Mouse (Mus musculus): ENCODE results near the gene Serf1.
A peak's percentile ranks its signal among the peaks of the same experiment; 100 is the strongest.
"Not testable (repeated sequence)": the region's sequence is repeated elsewhere in the genome, so short reads cannot be mapped to it uniquely, and the experiment has no call there.

Gene Serf1

GRCm38 (mm10) chr13:100107652-100108472 is at the start of gene Serf1:
Gene Serf1, plus strand, starts transcription at chr13:100108012.
- DNase-seq (ENCODE audit: low spot score in 2 of 2) = peak; percentile 78 to 80

DNA sequence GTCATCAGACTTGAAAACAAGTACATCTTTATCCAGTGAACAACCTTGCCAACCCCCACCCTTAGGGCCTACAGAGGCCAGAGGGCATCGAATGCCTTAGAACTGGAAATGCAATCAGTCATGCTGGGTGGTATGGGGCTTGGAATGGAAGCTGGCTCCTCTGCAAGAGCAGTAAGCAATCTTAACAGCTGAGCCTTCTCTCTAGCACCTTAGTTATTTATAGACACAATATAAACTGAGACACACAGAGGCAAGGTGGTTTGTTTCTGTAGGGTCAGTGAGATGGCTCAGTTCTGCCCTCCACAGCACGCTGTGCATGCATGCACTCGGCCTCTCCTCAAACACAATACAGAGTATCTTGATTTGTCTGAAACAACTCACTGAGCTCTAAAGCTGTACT is 43.9 kb upstream of the Serf1 start:
- DNase-seq (ENCODE audit: low spot score in 2 of 2) = no peak

GRCm38 (mm10) chr13:100067821-100068220 is 40.0 kb upstream of the Serf1 start:
- no peak for DNase-seq (ENCODE audit: low spot score in 2 of 2)

DNA sequence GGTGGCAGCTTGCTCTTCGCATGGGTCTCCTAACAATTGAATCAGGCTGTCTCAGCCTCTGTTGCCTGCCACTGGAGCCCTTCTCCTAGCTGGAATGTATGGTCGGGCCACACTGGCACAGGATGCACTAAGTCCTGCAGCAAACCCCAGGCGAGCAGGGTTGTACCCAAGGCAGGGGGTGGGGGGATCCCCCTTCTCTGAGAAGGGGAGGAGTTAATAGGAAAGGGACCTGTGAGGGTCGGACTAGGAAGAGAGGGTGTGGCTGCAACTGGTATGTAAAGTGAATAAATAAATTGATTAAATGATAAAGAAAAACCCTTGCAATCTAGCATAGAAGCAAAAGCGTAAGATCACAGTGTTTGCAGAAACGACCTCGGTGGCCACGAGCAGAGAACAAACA is 36.3 kb upstream of the Serf1 start:
- no peak for DNase-seq (ENCODE audit: low spot score in 2 of 2)

GRCm38 (mm10) chr13:100098808-100099207 is 9.0 kb upstream of the Serf1 start:
- DNase-seq (ENCODE audit: low spot score in 2 of 2) = no peak

DNA sequence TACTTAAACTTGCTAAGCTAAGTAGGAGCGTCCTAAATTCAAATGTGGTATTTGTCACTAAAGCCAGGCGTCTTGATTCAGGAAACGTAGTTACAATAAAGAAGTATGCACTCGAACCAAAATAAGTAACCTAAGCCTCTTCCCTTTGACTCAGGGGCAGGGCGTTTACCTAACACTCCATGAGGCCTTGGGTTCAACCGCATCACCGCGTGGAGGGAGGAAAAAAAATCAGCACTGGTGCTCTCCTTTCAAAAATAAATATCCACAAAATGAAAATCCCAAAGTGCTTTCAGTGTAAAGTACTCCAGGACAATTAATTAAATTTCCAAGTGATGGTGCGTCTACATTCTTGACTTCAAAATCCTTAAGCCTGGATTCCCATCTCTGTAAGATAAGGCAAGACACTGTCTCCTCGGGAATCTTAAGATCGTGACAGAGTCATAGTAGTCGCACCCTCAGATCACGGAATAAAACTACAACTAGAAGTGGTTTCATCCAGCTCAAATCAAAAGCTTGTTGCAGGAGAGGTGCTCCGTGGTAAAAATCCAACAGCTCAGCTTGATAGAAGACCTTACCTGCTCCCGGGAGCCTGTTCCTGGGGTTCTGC is 4.7 kb upstream of the Serf1 start:
- DNase-seq (ENCODE audit: low spot score in 2 of 2) = no peak

DNA sequence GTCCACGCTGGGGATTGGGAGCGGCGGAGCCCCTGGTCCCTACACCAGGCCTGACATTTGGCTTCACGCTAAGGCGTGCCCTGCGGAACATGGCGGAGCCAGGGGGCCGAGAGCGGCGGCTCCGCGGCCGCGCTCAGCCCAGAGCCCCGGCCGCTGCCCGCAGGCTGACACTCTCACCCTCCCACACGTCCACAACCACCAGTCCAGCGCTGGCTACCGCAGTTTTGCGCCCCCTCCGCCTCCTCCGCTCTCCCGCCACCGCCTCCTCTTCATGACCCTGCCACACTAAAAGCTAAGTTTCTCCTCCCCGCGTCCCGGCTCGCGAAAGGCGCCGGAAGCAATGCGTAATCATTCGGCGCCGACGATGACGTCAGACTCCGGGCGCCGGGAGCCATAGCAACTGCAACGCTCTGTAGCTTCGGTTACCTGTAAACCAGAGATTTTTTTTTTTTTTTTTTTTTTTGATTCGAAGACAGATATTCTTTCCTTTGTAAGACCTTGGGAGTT is 4.0 kb upstream of the Serf1 start, which contains the start of gene Bdp1:
TSS of gene Bdp1 (minus strand) at position 323 of the 507 bp plus-strand sequence.
- peak; percentile 94 to 95 for DNase-seq (ENCODE audit: low spot score in 2 of 2)

GRCm38 (mm10) chr13:100112218-100112972 is 4.6 kb downstream of the Serf1 start:
- DNase-seq (ENCODE audit: low spot score in 2 of 2) = no peak

- DNase-seq (ENCODE audit: low spot score in 2 of 2) = no peak
Observed at GRCm38 (mm10) chr13:100123970-100124369, 16.2 kb downstream of the Serf1 start.

DNA sequence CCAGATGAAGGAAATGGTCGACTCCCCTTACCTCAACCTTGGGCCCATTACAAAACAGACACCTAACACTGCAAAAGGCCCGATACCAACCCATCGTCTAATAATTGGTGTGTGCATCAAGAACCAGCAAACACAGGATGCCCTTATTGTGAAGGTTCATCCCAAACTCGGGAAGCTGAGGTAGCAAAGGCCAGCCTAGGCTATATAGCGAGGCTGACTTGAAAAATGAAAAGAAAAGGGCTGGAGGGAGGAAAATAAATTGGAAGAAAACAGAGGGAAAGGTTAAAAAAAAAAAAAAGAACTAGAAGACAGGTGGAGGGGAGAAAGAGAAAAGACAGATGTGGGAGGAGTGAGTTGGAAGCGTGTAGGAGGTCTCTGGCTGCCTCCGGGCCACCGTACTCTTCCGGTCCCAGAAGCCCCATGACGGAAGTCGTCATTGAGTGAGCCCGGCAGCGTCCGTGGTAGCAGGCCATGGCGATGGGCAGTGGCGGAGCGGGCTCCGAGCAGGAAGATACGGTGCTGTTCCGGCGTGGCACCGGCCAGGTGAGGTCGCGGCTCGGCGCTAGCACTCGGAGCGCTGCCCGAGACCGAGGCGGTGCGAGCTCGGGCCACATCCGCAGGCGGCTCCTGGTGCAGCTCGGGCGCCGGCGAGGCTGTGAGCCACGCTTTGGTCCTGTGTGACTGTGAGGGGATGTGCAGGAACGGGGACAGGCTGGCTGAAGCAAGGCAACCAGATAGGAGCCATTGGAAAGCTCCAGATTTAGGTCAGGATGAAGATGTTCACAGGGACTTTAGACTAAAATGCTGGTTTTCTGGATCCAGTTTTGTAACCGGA is 16.8 kb downstream of the Serf1 start, which contains the start of gene Smn1:
TSS of gene Smn1 (plus strand) at position 430 of the 835 bp plus-strand sequence.
- DNase-seq (ENCODE audit: low spot score in 2 of 2) = peak; percentile 88 to 91

- no peak for DNase-seq (ENCODE audit: low spot score in 2 of 2)
Observed at GRCm38 (mm10) chr13:100125258-100125643, 17.4 kb downstream of the Serf1 start.

- DNase-seq (ENCODE audit: low spot score in 2 of 2) = no peak
Observed at GRCm38 (mm10) chr13:100141646-100142314, 34.0 kb downstream of the Serf1 start.

DNA sequence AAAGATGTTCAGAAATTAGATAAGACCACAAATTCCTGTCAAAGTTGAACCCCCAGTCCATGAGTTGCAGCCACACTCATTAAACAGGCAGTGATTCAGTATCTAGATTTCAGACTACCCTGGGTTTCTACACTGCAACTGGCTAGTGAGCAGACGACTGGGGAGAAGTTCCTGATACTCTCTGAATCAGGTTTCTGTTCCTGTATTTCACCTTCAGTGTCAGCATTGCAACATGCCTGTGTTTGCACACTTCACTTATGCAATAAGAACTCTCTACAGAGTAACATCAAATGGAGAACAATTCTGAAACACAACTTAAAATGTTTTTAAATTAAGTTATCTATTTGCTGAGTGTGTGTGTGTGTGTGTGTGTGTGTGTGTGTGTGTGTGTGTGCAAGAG is 44.8 kb downstream of the Serf1 start:
- peak; percentile 2 to 4 for DNase-seq (ENCODE audit: low spot score in 2 of 2)

DNA sequence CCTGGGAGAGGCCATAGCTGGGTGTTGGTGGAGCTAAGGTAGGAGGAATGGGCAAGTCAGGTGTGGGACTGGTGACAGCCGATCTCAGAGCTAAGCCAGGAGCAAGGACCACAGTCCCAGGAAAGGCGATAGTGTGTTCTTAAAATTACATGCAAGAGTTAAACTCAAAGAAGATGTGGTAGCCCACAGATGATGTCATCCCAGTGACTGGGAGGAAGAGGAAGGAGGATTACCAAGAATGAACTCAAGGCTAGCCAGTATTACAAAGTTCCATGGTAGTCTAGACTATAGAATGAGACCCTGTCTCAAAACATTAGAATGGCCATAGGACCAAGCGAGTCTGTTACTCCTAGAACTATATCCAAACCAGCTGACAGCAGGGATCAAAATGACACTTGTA is 48.8 kb downstream of the Serf1 start:
- no peak for DNase-seq (ENCODE audit: low spot score in 2 of 2)

- not testable (repeated sequence) for DNase-seq (ENCODE audit: low spot score in 2 of 2)
Observed at GRCm38 (mm10) chr13:100161171-100161870, 53.5 kb downstream of the Serf1 start.

- DNase-seq (ENCODE audit: low spot score in 2 of 2) = not testable (repeated sequence)
Observed at GRCm38 (mm10) chr13:100162467-100162866, 54.7 kb downstream of the Serf1 start.

All from urinary bladder, postnatal 36 days (tissue).